Mouse (Mus musculus): ENCODE data around the gene Ctsw. TPM values are rescaled to one million over a fixed set of nuclear protein-coding genes. Genes with fewer than 3 reads are reported as not detected.
A peak's percentile ranks its signal among the peaks of the same experiment; 100 is the strongest.
"Not testable (repeated sequence)": the region's sequence is repeated elsewhere in the genome, so short reads cannot be mapped to it uniquely, and the experiment has no call there.

Gene Ctsw
- polyA plus RNA-seq, 1 experiment from 2014 or later, result 1.1 TPM

GRCm38 (mm10) chr19:5495353-5496051 is 27.2 kb upstream of the Ctsw start:
- Histone ChIP-seq H3K36me3 (peaks cover 63% of the 10 kb centered on the region), H3K27ac (0 out of 2 replicates have a peak overlapping the region, but pooled peaks have one; percentile 27), H3K27me3 (no peaks in the 10 kb centered on the region), H3K4me3 (replicated peaks) (no peak overlapping the region), H3K9me3 (replicated peaks) (no peaks in the 10 kb centered on the region), H3K4me1 (peaks cover 25% of the 10 kb centered on the region), H3K9ac (no peak overlapping the region), H3K4me2 (no peak overlapping the region)
- ATAC-seq (replicated peaks; ENCODE audit: low FRiP score), result no peak
- WGBS, result 82% methylated on average over 12 of the region's 12 CpGs

- no peak overlapping the region for H3K4me2 ChIP-seq
Measured at GRCm38 (mm10) chr19:5494314-5494713, 26.0 kb upstream of the Ctsw start.

GRCm38 (mm10) chr19:5493301-5493721 is 25.0 kb upstream of the Ctsw start:
- H3K4me1 ChIP-seq, result peaks cover 40% of the 10 kb centered on the region
- not testable (repeated sequence) for H3K4me2 ChIP-seq; H3K27me3 ChIP-seq; H3K9me3 ChIP-seq (replicated peaks); ATAC-seq (replicated peaks; ENCODE audit: low FRiP score); H3K9ac ChIP-seq; H3K4me3 ChIP-seq (replicated peaks); H3K27ac ChIP-seq
- H3K36me3 ChIP-seq, result peaks cover 63% of the 10 kb centered on the region
- 43% methylated on average over 9 of the region's 9 CpGs for WGBS

More at GRCm38 (mm10) chr19:5494314-5494713, 26.0 kb upstream of the Ctsw start:
- ATAC-seq (replicated peaks; ENCODE audit: low FRiP score), result no peak
- H3K9ac ChIP-seq, result no peak overlapping the region
- H3K36me3 ChIP-seq, result peaks cover 63% of the 10 kb centered on the region
- 83% methylated on average over 3 of the region's 3 CpGs for WGBS
- no peaks in the 10 kb centered on the region for H3K27me3 ChIP-seq
- no peaks in the 10 kb centered on the region for H3K9me3 ChIP-seq (replicated peaks)
- 0 out of 2 replicates have a peak overlapping the region, but pooled peaks have one; percentile 27 for H3K27ac ChIP-seq
- peaks cover 33% of the 10 kb centered on the region for H3K4me1 ChIP-seq
- H3K4me3 ChIP-seq (replicated peaks), result no peak overlapping the region

GRCm38 (mm10) chr19:5492641-5493040 is 24.3 kb upstream of the Ctsw start:
- no peak for ATAC-seq (replicated peaks; ENCODE audit: low FRiP score)
- 0 out of 2 replicates have a peak overlapping the region, but pooled peaks have one; percentile 87 for H3K9ac ChIP-seq
- peaks cover 60% of the 10 kb centered on the region for H3K36me3 ChIP-seq
- H3K4me1 ChIP-seq, result peaks cover 42% of the 10 kb centered on the region
- H3K27me3 ChIP-seq, result no peaks in the 10 kb centered on the region
- no peaks in the 10 kb centered on the region for H3K9me3 ChIP-seq (replicated peaks)
- 79% methylated on average over 4 of the region's 4 CpGs for WGBS
- no peak overlapping the region for H3K27ac ChIP-seq
- peak overlapping the region; percentile 76 for H3K4me2 ChIP-seq
- H3K4me3 ChIP-seq (replicated peaks), result no peak overlapping the region; the same call in 1 of the 2 replicates

GRCm38 (mm10) chr19:5490898-5491708 is 22.8 kb upstream of the Ctsw start:
- peaks cover 46% of the 10 kb centered on the region for H3K36me3 ChIP-seq
- peak; percentile 13 for ATAC-seq (replicated peaks; ENCODE audit: low FRiP score)
- H3K27ac ChIP-seq, result peak overlapping the region; percentile 100
- under 1% methylated on average over 59 of the region's 59 CpGs for WGBS
- H3K9ac ChIP-seq, result peak overlapping the region; percentile 87
- H3K27me3 ChIP-seq, result no peaks in the 10 kb centered on the region
- H3K9me3 ChIP-seq (replicated peaks), result no peaks in the 10 kb centered on the region
- H3K4me1 ChIP-seq, result peaks cover 57% of the 10 kb centered on the region
- peak overlapping the region; percentile 74 for H3K4me3 ChIP-seq (replicated peaks)
- peak overlapping the region; percentile 76 for H3K4me2 ChIP-seq

- Histone ChIP-seq H3K4me1 (peaks cover 63% of the 10 kb centered on the region), H3K27ac (peak within 1 kb of the TSS; percentile 100), H3K9me3 (replicated peaks) (no peaks in the 10 kb centered on the region), H3K4me3 (replicated peaks) (peak within 1 kb of the TSS; percentile 74), H3K27me3 (no peaks in the 10 kb centered on the region), H3K4me2 (peak within 1 kb of the TSS; percentile 76), H3K9ac (peak within 1 kb of the TSS; percentile 87), H3K36me3 (peaks cover 46% of the 10 kb centered on the region)
- WGBS, result under 1% methylated on average over 57 of the region's 62 CpGs
- ATAC-seq (replicated peaks; ENCODE audit: low FRiP score), result peak; percentile 53
Measured at GRCm38 (mm10) chr19:5490313-5490897, 22.1 kb upstream of the Ctsw start, which contains the start of gene Cfl1. Gene Cfl1 (plus strand): TSS chr19:5490455.

- H3K27ac ChIP-seq, result peak overlapping the region; percentile 100
- H3K4me2 ChIP-seq, result peak overlapping the region; percentile 76
- not testable (repeated sequence) for H3K27me3 ChIP-seq; H3K9ac ChIP-seq; H3K9me3 ChIP-seq (replicated peaks); ATAC-seq (replicated peaks; ENCODE audit: low FRiP score)
- H3K36me3 ChIP-seq, result peaks cover 46% of the 10 kb centered on the region
- H3K4me1 ChIP-seq, result peaks cover 63% of the 10 kb centered on the region
- 41% methylated on average over 10 of the region's 10 CpGs for WGBS
- H3K4me3 ChIP-seq (replicated peaks), result peak overlapping the region; percentile 74
Measured at GRCm38 (mm10) chr19:5489721-5490120, 21.4 kb upstream of the Ctsw start.

GRCm38 (mm10) chr19:5488878-5489571 is 20.7 kb upstream of the Ctsw start:
- H3K4me1 ChIP-seq, result peaks cover 59% of the 10 kb centered on the region

GRCm38 (mm10) chr19:5487768-5488550 is 19.7 kb upstream of the Ctsw start, which contains the start of gene Mus81:
Gene Mus81 (minus strand): TSS chr19:5488402.
- Histone ChIP-seq H3K4me1 (peaks cover 51% of the 10 kb centered on the region), H3K4me3 (replicated peaks) (peak within 1 kb of the TSS; percentile 61), H3K27ac (peak within 1 kb of the TSS; percentile 100), H3K4me2 (peak within 1 kb of the TSS; percentile 76), H3K36me3 (peaks cover 46% of the 10 kb centered on the region), H3K9ac (peak within 1 kb of the TSS; percentile 63), H3K27me3 (no peaks in the 10 kb centered on the region), H3K9me3 (replicated peaks) (no peaks in the 10 kb centered on the region)
- under 1% methylated on average over 39 of the region's 39 CpGs for WGBS
- ATAC-seq (replicated peaks; ENCODE audit: low FRiP score), result peak; percentile 81

More at GRCm38 (mm10) chr19:5488878-5489571, 20.7 kb upstream of the Ctsw start:
- H3K27ac ChIP-seq, result peak overlapping the region; percentile 100
- ATAC-seq (replicated peaks; ENCODE audit: low FRiP score), result peak; percentile 81
- peak overlapping the region; percentile 61 for H3K4me3 ChIP-seq (replicated peaks)
- peak overlapping the region; percentile 76 for H3K4me2 ChIP-seq
- WGBS, result under 1% methylated on average over 26 of the region's 26 CpGs
- H3K9me3 ChIP-seq (replicated peaks), result no peaks in the 10 kb centered on the region
- H3K9ac ChIP-seq, result peak overlapping the region; percentile 43
- H3K27me3 ChIP-seq, result no peaks in the 10 kb centered on the region
- H3K36me3 ChIP-seq, result peaks cover 46% of the 10 kb centered on the region

GRCm38 (mm10) chr19:5486771-5487170 is 18.5 kb upstream of the Ctsw start:
- Histone ChIP-seq H3K4me1 (peaks cover 39% of the 10 kb centered on the region), H3K36me3 (peaks cover 46% of the 10 kb centered on the region), H3K4me3 (replicated peaks) (peak overlapping the region; percentile 61), H3K27me3 (no peaks in the 10 kb centered on the region), H3K4me2 (peak overlapping the region; percentile 76), H3K9ac (peak overlapping the region; percentile 63; the same call in 1 of the 2 replicates), H3K27ac (peak overlapping the region; percentile 100; the same call in 1 of the 2 replicates), H3K9me3 (replicated peaks) (no peaks in the 10 kb centered on the region)
- ATAC-seq (replicated peaks; ENCODE audit: low FRiP score), result no peak
- 81% methylated on average over 4 of the region's 4 CpGs for WGBS
